Mouse (Mus musculus) ovary, postnatal 14 days (tissue): ENCODE measurements around the gene Tas2r129.
"Not testable (repeated sequence)": the region's sequence is repeated elsewhere in the genome, so short reads cannot be mapped to it uniquely, and the experiment has no call there.

Experiments
- DNase-seq: peaks from one replicate; pipeline ENCODE4 v3.0.0; 2022; ENCODE audit warnings: low spot score

Gene Tas2r129

DNA sequence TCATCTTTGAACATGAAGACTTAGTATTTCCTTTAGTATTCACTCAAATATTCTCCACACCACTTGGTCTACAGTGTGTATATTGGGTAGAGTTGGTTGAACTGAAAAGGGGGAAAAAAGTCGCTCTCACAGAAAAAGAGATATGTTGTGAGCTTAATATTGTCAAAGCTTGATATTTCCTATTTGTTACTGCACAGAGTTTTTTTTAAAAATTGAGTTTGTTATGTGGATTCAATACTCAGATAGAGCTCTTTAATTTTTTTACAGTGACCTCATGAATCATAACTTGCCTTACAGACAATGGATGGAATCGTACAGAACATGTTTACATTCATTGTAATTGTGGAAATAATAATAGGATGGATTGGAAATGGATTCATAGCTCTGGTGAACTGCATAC is at the start of gene Tas2r129:
Tas2r129 (plus strand) TSS at position 301 of the 400 bp plus-strand sequence.
- DNase-seq = no peak

- no peak for DNase-seq
These were observed 41.6 kb upstream of the Tas2r129 start, which contains the start of gene Tas2r125 for GRCm38 (mm10) chr6:132909351-132909750. Gene Tas2r125 (plus strand): TSS chr6:132909651.

DNA sequence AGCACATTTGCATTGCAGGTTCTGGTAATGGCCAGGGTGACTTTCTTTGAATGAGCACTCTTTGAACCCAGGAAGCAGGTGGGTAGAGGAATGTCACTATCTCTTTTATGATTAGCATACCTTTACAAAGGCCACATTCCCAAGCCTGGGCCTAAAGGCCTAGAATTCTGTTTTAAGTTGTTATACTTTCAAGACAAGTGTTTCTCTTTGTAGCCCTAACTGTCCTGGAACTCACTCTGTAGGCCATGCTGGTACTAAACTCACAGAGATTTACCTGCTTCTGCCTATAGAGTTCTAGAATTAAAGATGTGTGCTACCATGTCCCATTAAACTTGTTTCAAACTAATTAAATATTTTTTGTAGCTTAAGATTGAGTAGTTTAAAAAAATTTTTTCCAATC is 9.5 kb upstream of the Tas2r129 start:
- not testable (repeated sequence) for DNase-seq

DNA sequence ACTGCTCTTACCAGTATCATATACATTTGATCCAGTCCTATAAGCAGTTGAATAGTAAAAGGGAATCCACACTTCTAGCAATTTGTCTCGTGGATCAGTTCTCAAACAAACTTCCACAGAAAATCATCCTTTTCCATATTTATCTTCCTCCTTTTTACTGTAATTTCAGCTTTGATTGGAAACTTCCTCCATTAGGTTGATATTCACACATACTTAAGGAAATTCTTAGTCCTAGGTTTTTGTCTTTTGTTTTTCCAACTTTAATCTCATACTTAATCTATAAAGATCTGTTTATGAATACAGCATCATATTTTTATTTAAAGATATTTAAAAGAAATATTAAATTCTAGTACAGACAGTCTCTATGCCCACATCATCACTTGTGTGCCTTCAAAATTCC is 6.9 kb downstream of the Tas2r129 start, which contains the start of gene Tas2r131:
Tas2r131 (minus strand) TSS at position 101 of the 400 bp plus-strand sequence.
- DNase-seq = no peak

DNA sequence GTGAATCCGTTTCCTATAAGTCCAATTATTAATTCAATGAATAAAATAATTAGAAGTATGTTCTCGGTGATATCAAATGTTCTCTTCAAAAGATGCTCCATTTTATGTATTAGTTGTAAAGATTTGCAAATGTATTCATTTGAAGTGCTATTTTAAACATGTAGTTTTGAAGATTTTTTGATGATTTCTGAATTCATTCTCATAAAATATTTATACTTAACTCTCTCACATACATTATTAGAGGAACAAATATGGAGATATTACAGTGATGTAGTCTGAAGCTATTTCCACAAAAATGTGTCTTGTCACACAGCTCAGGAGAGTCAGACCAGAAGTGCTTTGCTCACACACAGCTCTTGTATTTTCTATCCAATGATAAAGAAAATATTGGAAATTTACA is 30.0 kb downstream of the Tas2r129 start, which contains the start of gene Tas2r109:
Tas2r109 (minus strand) TSS at position 101 of the 400 bp plus-strand sequence.
- DNase-seq = no peak
